Mouse (Mus musculus) limb, embryonic 11.5 days (tissue): ENCODE results near the gene Slc11a1. TPM values are rescaled to one million over a fixed set of nuclear protein-coding genes. Genes with fewer than 3 reads are reported as not detected.

Experiments used
- ATAC-seq: fragments of 200-750 bp; cut with Nextera tagmentation; 2 replicates; pipeline ENCODE4 v1.8.0; 2017; ENCODE audit warnings: low read depth; ENCODE audit not compliant: insufficient number of reproducible peaks, low FRiP score, low TSS enrichment
- DNase-seq: peaks from one replicate; pipeline ENCODE4 v3.0.0-alpha.2; 2015; ENCODE audit warnings: low spot score
- H3K27ac ChIP-seq: fragments of 300-500 bp; sonication (generic); replicated peaks from 2 replicates; pipeline ENCODE4 v1.5.1; 2014; ENCODE audit warnings: low read depth, mild to moderate bottlenecking, low read length
- H3K27me3 ChIP-seq: fragments of 300-500 bp; sonication (generic); 2 replicates; pipeline ENCODE4 v1.6.1; 2014; ENCODE audit warnings: mild to moderate bottlenecking, low read length, mixed read lengths; ENCODE audit not compliant: control insufficient read depth, insufficient read depth
- H3K36me3 ChIP-seq: fragments of 300-500 bp; sonication (generic); 2 replicates; pipeline ENCODE4 v1.6.1; 2014; ENCODE audit warnings: mild to moderate bottlenecking, low read length, moderate library complexity, mixed read lengths; ENCODE audit not compliant: control insufficient read depth, insufficient read depth
- H3K4me1 ChIP-seq: fragments of 300-500 bp; sonication (generic); 2 replicates; pipeline ENCODE4 v1.6.1; 2014; ENCODE audit warnings: low read length, mixed read lengths; ENCODE audit not compliant: control insufficient read depth, insufficient read depth
- H3K4me2 ChIP-seq: fragments of 300-500 bp; sonication (generic); 2 replicates; pipeline ENCODE4 v1.6.1; 2014; ENCODE audit warnings: low read depth, mild to moderate bottlenecking, moderate library complexity; ENCODE audit not compliant: severe bottlenecking
- H3K4me3 ChIP-seq: fragments of 300-500 bp; sonication (generic); 2 replicates; pipeline ENCODE4 v1.5.1; 2014; ENCODE audit warnings: low read depth, low read length
- H3K9ac ChIP-seq: fragments of 300-500 bp; sonication (generic); 2 replicates; pipeline ENCODE4 v1.6.1; 2014; ENCODE audit warnings: mild to moderate bottlenecking, low read length
- H3K9me3 ChIP-seq: fragments of 300-500 bp; sonication (generic); 2 replicates; pipeline ENCODE4 v1.6.1; 2016; ENCODE audit warnings: low read length; ENCODE audit not compliant: control insufficient read depth
- WGBS: fragments of 180-500 bp; shearing (Covaris S2); extraction: QIAGEN DNeasy Blood & Tissue Kit; methylation state at CpG from one replicate; pipeline ENCODE4 v1.1.7; 2014; 5-methylcytosine and 5-hydroxymethylcytosine counted together
- polyA plus RNA-seq: library from polyadenylated mRNA; unstranded; fragments of >200 nt; fragmentation: Nextera tagmentation; extraction: Ambion mirVana; gene quantifications from 2 replicates; pipeline ENCODE4 v1.2.1, GENCODE M21; 2014

Slc11a1 gene
- polyA plus RNA-seq, 1 experiment from 2014 or later, result 1.8 TPM

- DNase-seq (peak; percentile 81), ATAC-seq (peak; percentile 68)
- peaks cover 3% of the 10 kb centered on the region for H3K4me1 ChIP-seq
- peak within 1 kb of the TSS; percentile 18; the same call in 1 of the 2 replicates for H3K4me2 ChIP-seq
- 0% methylated on average over 2 of the region's 2 CpGs for WGBS
- H3K36me3 ChIP-seq, result no peaks in the 10 kb centered on the region
- H3K27me3 ChIP-seq, result no peaks in the 10 kb centered on the region
- H3K9ac ChIP-seq, result no peak within 1 kb of the TSS
- no peak within 1 kb of the TSS for H3K27ac ChIP-seq
- no peak within 1 kb of the TSS for H3K4me3 ChIP-seq
- H3K9me3 ChIP-seq, result no peaks in the 10 kb centered on the region
Observed at GRCm38 (mm10) chr1:74361812-74362211, 13.2 kb upstream of the Slc11a1 start, which contains the start of gene Catip. Gene Catip, plus strand, starts transcription at chr1:74362108.

DNA sequence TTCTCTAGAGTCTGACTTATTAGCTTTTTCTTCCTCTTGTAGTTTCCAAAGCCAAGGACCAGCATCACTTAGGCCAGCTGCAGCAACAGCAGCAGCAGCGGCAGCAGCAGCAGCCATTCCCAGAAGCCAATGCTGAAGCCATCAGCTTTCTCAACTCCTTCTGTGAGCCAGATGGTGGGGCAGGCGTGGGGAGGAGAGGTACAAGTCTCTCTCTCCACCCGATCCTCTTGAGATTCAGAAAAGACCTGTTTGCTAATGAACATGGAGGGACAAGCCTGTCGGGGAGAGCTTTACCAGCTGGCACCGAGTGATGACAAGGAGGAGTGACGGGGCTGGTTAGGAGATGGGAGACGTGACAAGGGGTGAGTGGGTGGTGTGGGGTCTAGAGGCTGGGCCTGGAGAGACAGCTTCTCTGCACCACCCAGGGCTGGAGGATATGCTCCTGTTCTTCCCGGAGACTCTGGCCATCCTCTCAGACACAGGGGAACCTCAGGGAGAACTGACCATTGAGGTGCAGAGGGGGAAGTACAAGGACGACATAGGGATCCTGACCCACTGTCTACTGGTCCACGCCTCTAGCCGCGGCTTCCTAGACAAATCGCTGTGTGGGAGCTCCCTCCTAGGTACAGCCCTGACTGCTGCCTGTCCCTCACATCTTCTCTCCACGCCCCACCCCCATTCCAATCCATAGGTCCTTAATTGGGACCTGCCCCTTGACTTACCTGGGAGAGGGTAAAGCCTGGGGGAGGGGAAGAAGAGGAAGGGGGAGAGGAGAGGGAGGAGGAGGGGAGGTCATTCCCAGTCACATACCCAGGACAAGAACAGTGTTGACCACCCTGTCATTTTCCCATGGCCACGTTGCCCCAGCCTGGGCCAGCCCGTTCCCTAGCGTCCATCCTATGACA, 12.4 kb upstream of the Slc11a1 start:
- ATAC-seq (no peak), DNase-seq (no peak)
- Histone ChIP-seq H3K4me3 (no peak overlapping the region), H3K4me1 (peaks cover 3% of the 10 kb centered on the region), H3K9me3 (no peaks in the 10 kb centered on the region), H3K27ac (no peak overlapping the region), H3K4me2 (peak overlapping the region; percentile 18; the same call in 1 of the 2 replicates), H3K9ac (no peak overlapping the region), H3K27me3 (no peaks in the 10 kb centered on the region), H3K36me3 (no peaks in the 10 kb centered on the region)
- 64% methylated on average over 16 of the region's 17 CpGs for WGBS

DNA sequence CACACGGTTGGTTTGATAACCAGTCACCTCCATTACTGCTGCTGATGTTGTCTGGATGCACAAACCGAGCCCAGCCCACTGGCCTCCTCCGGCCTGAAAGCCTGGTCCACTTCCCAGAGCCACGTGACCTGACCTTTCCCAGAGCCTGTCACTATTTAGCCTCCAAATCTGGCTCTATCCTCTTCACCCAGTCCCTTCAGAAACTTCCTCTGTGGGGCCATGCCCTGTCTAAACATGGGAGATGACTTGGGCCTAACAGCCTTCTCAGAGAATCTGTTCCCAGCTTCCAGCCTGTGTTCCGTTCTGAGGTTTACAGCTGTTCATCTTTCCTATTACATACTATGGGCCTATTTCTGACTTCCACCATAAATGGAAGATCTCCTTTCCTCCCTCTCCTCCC, 11.6 kb upstream of the Slc11a1 start:
- no peak overlapping the region for H3K9ac ChIP-seq
- no peaks in the 10 kb centered on the region for H3K9me3 ChIP-seq
- no peak overlapping the region for H3K4me2 ChIP-seq
- H3K27me3 ChIP-seq, result no peaks in the 10 kb centered on the region
- DNase-seq (no peak), ATAC-seq (no peak)
- no peaks in the 10 kb centered on the region for H3K36me3 ChIP-seq
- no peak overlapping the region for H3K4me3 ChIP-seq
- peaks cover 3% of the 10 kb centered on the region for H3K4me1 ChIP-seq
- 52% methylated on average over 5 of the region's 5 CpGs for WGBS
- no peak overlapping the region for H3K27ac ChIP-seq

DNA sequence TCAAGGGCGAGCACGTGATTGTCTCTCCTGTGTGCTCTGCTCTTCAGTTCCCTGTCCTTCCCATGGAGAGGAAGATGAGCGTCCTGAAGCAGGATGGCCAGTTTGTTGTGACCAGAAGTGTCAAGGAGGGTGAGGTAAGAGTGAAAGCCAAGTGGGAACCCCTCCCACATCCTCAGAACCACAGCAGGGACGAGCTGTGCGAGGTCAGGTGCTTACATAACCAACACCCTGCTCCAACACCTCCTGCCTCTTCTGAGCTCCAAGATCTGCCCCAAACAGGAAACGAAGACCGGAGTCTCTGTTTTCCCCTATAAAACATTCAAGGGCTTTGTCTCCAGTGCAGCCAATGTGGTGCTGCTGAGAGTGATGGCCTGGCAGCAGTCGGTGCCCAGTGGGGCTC, 10.7 kb upstream of the Slc11a1 start:
- Histone ChIP-seq H3K36me3 (no peaks in the 10 kb centered on the region), H3K9ac (no peak overlapping the region), H3K27me3 (no peaks in the 10 kb centered on the region), H3K4me3 (no peak overlapping the region), H3K9me3 (no peaks in the 10 kb centered on the region), H3K27ac (no peak overlapping the region), H3K4me1 (peaks cover 3% of the 10 kb centered on the region), H3K4me2 (no peak overlapping the region)
- DNase-seq (no peak), ATAC-seq (no peak)
- WGBS, result 75% methylated on average over 8 of the region's 8 CpGs

- no peaks in the 10 kb centered on the region for H3K27me3 ChIP-seq
- ATAC-seq (peak; percentile 60; the same call in 1 of the 2 replicates), DNase-seq (peak; percentile 52)
- peak overlapping the region; percentile 9; the same call in 1 of the 2 replicates for H3K9ac ChIP-seq
- H3K4me1 ChIP-seq, result no peaks in the 10 kb centered on the region
- no peaks in the 10 kb centered on the region for H3K36me3 ChIP-seq
- H3K4me2 ChIP-seq, result peak overlapping the region; percentile 51
- 13% methylated on average over 34 of the region's 34 CpGs for WGBS
- H3K9me3 ChIP-seq, result no peaks in the 10 kb centered on the region
- H3K4me3 ChIP-seq, result peak overlapping the region; percentile 1; the same call in 1 of the 2 replicates
- H3K27ac ChIP-seq, result no peak overlapping the region
Observed at GRCm38 (mm10) chr1:74367886-74368645, 6.9 kb upstream of the Slc11a1 start.

DNA sequence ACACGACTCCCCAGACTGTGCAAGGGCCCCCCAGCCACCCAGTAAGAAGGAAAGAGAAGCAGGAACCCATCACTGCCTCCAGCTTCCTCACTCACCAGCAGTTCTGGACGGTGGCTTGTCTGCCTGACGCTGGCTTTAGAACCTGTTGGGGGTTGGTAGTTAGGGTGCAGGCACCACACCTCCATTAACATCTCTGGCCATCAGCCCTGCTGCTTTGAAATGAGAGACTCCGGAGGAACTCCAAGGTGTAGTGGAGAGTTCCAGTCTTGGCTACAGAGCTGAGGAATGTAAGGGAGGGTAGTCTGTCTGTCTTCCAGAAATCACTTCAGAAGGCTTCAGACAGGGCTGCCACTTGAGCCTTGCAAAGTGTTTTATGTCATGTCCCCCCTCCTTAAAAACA, 5.0 kb upstream of the Slc11a1 start:
- H3K9me3 ChIP-seq, result no peaks in the 10 kb centered on the region
- H3K27me3 ChIP-seq, result no peaks in the 10 kb centered on the region
- H3K4me3 ChIP-seq, result no peak overlapping the region
- no peaks in the 10 kb centered on the region for H3K36me3 ChIP-seq
- no peak overlapping the region for H3K27ac ChIP-seq
- DNase-seq, result no peak
- WGBS, result 28% methylated on average over 4 of the region's 4 CpGs
- no peaks in the 10 kb centered on the region for H3K4me1 ChIP-seq
- no peak overlapping the region for H3K4me2 ChIP-seq
- H3K9ac ChIP-seq, result no peak overlapping the region
- ATAC-seq, result no peak

DNA sequence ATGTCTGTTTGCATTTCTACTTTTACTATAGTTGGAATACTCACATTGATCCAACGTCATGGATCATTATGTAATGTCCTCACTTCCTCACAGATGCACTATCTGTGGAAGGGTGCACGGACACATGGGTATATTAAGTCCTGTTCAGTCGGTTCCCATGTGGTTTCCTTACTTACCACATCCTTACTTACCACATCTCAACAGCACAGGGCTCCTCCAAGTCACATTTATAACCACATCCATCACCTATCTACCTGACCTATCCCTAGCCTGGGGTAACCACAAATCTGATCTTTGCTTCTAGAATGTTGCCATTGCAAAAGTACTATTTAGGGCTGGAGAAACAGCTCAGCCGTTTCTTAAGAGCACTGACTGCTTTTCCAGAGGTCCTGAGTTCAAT, 1.6 kb upstream of the Slc11a1 start:
- H3K27ac ChIP-seq, result no peak overlapping the region
- no peak overlapping the region for H3K4me2 ChIP-seq
- peaks cover 4% of the 10 kb centered on the region; the same call in 1 of the 2 replicates for H3K4me1 ChIP-seq
- H3K9me3 ChIP-seq, result no peaks in the 10 kb centered on the region
- no peaks in the 10 kb centered on the region for H3K27me3 ChIP-seq
- no peak for ATAC-seq
- 83% methylated on average over 4 of the region's 4 CpGs for WGBS
- no peak overlapping the region for H3K9ac ChIP-seq
- no peaks in the 10 kb centered on the region for H3K36me3 ChIP-seq
- DNase-seq, result no peak
- no peak overlapping the region for H3K4me3 ChIP-seq

- ATAC-seq, result no peak
- DNase-seq, result no peak
- Histone ChIP-seq H3K4me1 (peaks cover 4% of the 10 kb centered on the region; the same call in 1 of the 2 replicates), H3K9me3 (no peaks in the 10 kb centered on the region), H3K4me3 (no peak overlapping the region), H3K27ac (no peak overlapping the region), H3K9ac (no peak overlapping the region), H3K4me2 (no peak overlapping the region), H3K27me3 (no peaks in the 10 kb centered on the region), H3K36me3 (no peaks in the 10 kb centered on the region)
- 83% methylated on average over 10 of the region's 10 CpGs for WGBS
Observed at GRCm38 (mm10) chr1:74375561-74375960, 566 bp downstream of the Slc11a1 start.
